Mouse (Mus musculus): ENCODE data around the gene Dusp10.

DNA sequence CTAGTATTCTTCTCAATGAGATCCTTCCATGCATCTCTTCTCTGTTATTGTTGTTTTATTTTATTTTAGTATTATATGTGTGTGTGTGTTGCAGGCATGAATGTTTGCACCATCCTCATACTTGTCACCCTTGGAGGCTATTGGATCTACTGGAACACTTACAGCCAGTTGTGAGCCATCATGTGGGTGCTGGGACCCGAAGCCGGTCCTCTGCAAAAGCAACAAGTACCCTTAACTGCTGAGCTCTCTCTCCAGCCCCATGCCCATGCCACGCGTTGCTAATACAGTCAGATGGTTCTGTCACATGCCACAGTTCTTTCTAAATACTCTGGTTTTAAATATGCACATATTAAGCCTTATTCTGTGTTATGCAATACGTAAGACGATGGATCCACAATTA is 1.8 kb upstream of the Dusp10 start:
- TF ChIP-seq POLR2A (IDR thresholded peaks at IDR 0.05; ENCODE audit: borderline replicate concordance, extremely low read depth, insufficient read depth, insufficient read length, poor library complexity, severe bottlenecking): no peak
- TF ChIP-seq CTCF (IDR thresholded peaks at IDR 0.05; ENCODE audit: borderline replicate concordance, extremely low read depth, insufficient read depth, insufficient read length): no peak

Measured in brain, embryonic 14.5 days (tissue).